Mouse (Mus musculus): Measurements from ENCODE around the gene Abcb5. TPM values are rescaled to one million over a fixed set of nuclear protein-coding genes. Genes with fewer than 3 reads are reported as not detected.
"Not testable (repeated sequence)": the region's sequence is repeated elsewhere in the genome, so short reads cannot be mapped to it uniquely, and the experiment has no call there.

Abcb5 gene
- not detected for total RNA-seq (2021)
- long read RNA-seq, result 0 reads

DNA sequence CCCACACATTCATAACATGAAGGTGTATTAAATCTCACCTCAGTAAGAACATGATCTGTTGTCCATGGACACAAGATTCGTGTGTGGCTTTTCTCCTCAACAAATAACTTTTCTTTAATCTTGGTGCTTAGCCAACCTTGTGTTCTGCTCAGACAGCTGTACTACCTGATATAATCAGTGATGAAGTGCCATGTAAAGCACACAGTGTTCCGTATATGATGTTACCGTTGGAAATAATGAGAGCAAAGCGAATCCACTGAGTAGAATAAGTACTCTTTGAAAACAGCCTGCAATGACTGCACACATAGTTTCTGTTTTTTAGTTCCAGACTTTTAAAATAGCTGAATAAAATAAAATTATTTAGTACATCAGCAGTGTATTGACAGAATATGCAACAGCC, at the start of gene Abcb5:
Abcb5 (minus strand) TSS at position 101 of the 400 bp plus-strand sequence.
- DNase-seq (ENCODE audit: low spot score in 2 of 2), result no peak

DNA sequence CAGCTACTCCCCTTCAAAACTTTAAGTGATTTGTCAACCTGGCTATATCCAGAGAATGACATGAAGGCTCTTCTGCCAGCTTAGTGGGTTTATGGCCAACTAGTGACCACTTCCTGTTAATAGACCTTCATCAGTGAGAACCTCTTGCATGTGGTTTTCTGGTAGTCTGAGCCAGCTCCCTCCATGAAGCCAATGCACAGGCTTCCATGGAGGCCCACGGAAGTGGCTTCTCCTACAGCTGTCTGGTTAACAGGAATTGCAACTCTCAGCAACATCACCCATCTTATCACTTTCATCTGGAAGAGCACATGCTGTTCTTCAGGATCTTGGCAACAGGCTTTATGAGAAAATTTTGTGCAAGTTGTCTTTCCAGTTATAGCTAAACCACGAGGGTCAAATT, 33.0 kb upstream of the Abcb5 start:
- no peak for DNase-seq (ENCODE audit: low spot score in 2 of 2)

DNA sequence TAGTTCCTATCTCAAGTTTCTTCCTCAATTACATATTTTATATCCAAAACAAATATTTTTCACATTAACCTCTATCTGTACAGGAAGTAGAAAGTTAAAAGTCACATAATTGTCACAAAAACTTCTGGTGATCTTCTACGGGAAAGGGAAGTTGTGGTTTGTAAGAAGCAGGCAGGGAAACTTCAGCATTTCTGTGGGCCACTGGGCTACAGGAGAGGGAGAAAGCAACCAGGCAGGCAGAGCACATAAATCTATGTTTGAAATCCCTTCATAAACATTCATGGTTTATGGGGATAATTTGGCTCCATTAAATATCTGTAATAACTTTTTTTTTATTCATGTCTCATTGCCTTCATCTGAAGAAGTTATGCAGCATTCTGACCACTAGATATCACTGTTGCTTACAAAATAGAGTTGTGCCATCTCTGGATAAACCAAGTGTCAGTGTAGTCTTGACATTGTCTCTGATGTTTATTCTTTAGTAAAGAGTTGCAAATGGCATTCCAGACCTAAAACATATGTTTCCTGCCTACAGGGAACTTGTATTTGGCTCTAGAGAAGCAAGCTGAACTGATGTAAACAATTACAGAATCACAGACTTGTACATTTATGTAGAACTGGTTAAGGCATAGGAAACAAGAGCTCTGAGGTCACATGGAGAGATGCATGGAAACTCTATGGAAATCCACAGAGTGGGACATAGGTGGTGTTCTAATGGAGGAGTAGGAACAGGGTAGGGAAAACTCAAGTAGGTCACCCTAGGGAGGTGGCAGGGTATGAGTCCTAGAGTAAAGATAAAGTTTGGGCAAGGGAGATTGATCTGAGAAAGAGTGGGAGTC, 28.3 kb upstream of the Abcb5 start:
- no peak for DNase-seq (ENCODE audit: low spot score in 2 of 2)

DNA sequence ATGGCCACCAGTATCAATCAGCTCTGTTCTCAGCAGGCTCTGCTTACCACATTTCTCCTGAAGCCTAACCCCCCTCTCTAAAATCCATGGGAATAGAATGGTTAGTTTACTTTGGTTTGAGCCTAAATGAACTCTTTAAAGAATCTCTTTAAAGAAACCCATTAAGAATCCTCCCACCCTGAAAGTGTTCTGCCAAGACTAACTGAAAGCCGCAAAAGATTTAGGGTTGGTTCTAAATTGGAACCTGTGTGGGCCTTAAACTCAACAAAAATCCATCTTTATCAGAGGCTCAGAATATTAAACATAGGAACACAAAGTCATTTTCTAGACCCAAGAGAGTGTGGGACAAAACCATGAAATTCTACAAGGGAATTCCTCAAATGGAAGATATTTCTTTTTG, 18.6 kb upstream of the Abcb5 start:
- no peak for DNase-seq (ENCODE audit: low spot score in 2 of 2)

DNA sequence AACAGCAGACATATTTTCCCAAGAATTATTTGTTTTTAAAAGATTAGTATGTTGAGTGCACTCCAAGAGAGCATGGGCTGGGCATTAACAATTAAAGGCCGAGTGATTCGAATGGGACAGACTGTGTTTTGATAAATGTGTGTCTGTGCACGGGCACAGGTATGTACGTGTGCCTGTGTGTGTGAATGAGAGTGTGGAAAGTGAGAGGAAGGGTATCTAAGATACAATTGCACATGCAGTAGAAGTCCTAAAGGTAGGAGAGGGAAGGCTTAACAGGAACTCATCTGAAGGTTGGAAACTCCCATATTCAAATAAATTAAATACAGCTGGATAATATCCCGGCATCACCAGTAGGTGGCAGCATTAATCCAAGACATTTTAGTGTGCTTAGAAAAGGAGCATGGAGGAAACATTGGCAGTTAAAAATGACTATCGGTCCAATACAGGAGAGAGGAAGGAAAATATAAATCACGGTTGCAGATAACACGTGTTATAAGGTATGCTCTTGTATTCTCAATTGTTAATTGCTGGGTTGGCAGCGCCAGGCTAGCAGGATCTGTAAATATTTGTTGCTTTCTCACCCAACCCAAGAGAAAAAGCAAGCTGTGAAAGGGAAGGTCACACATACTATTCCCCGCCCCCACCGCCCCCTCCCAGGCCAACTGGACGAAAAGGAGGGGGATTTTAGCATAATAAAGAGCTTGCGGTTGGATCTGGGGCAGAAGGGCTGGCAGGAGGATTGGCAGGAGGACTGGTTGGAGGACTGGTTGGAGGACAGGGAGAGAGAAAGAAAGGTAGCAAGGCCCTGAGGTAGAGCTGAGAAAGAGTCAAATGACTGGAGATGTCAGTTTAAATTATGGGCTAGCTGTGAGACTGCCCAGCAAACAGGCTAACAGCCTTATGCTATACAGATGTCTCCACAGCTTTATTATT, 35.6 kb downstream of the Abcb5 start:
- DNase-seq (ENCODE audit: low spot score in 2 of 2), result peak; percentile 68 to 75

DNA sequence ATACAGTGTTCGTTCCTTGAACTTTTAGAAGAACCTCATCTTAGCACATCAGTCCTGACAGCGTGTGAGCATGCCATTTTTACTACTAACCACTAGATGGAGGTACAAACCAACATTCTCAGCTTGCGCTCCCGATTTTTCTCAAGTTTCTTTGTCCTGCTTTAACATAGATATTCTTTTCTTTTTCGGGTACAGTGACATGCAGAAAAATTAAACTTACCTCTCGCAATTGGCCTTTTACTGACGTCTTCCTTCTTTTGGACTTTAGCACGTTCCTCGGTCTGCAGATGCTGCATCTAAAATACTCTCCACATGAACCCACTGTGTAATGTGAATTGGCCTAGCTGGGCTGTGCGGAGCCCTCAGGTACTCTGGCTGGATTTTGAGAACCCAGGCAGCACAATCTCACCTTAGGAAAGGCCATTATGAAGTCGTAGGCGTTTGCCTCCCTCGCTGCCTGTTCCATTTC, 39.4 kb downstream of the Abcb5 start:
- peak; percentile 10 to 35 for DNase-seq (ENCODE audit: low spot score in 2 of 2)

DNA sequence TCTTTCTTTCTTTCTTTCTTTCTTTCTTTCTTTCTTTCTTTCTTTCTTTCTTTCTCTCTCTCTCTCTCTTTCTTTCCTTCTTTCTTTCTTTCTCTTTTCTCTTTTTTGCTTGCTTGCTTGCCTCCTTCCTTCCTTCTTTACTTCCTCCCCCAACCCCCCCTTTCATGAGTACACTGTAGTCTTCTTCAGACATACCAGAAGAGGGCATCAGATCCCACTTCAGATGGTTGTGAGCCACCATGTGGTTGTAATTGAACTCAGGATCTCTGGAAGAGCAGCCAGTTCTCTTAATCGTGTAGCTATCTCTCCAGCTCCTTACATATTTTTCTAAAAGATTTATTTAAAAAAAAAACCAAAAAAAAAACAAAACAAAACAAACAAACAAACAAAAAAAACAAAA, 42.3 kb downstream of the Abcb5 start:
- not testable (repeated sequence) for DNase-seq (ENCODE audit: low spot score in 2 of 2)

DNA sequence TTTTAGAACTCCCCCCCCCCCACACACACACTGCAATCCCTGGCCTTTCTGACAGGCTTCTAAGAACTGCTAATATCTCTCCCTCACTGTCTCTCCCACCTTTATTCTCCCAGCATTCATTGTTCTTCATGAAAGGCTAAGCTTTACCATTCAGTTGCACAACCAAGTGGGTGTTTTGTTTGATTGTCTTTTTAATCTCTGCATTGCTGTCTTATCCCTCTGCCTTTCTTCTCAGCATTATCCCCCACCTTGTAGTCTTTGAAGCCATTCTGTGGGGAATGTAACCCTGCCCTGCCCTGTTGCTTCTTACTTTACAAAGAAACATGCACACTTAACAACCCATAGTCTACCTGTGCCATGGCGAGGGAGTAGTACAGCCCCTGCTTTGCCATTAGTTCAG, 48.5 kb downstream of the Abcb5 start:
- no peak for DNase-seq (ENCODE audit: low spot score in 2 of 2)

DNA sequence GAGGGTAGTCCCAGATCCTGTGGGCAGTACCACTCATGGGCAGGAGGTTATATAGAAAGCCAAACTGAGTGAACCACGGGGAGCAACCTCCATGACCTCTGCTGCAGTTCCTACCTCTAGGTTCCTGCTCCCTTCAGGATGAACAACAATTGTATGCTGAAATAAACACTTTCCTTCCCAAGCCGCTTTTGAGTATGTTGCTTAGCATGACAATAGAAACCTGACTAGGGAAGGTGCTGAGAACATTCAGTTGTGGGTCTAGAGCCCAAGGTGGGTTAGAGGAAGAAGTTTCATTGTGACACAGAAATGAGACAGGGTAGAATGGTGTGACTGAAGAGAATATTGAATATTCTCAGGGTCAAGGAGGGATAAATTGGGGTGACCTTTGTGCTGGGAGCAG, 55.9 kb downstream of the Abcb5 start:
- DNase-seq (ENCODE audit: low spot score in 2 of 2), result no peak

DNA sequence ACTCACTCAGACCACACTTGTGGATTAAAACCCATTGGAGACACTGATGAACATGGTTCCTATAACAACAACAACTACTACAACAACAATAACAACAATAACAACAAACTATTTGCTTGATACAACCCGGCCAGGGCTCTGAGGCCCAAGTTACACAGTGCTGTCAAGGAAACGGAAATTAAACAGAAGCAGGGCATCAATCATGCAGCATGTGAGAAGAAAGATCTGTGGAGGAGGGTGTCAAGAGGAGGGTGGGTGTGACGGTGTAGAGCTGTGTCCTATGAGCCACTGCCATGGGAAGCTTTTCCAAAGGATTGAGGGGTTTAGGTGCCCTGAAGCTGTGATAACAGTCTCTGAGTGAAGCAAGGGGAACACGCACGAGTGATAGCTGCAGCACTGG, 64.0 kb downstream of the Abcb5 start:
- no peak for DNase-seq (ENCODE audit: low spot score in 2 of 2)

DNA sequence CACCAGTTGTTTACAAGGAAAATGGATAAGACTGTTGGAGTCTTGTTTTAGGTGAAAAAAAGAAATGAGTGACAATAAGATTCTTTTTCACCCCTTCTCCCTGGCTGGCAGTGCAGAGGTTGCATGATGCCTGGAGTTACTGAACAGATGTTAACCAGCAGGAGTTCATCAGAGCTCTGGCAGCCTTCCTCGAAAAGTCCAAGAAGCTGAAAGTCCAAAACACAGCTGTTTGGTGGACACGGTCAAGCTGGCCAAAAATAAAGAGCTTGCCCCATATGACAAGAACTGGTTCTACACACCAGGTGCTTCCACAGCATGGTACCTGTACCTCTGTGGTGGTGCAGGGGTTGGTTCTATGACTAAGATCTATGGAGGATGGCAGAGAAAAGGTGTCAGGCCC, 78.3 kb downstream of the Abcb5 start:
- DNase-seq (ENCODE audit: low spot score in 2 of 2), result no peak

DNA sequence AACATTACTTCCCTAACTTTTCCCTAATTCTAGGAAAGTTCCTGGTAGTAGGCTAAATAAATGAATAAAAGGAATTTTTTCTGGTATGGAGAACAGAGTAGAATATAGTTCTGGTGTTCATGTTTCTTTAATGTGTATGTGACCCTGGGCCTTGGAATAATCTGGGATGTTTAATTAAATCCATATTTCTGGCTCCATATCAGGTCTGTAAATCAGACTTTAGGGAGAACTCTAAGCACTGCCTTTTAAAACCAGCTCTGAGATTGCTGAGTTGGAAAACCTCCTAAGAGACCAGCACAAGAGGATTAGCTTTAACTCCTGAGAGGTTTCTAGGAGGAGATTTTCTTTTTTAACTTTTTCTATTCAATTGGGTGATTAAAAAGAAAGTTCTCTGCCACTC, 83.4 kb downstream of the Abcb5 start:
- DNase-seq (ENCODE audit: low spot score in 2 of 2), result no peak

DNA sequence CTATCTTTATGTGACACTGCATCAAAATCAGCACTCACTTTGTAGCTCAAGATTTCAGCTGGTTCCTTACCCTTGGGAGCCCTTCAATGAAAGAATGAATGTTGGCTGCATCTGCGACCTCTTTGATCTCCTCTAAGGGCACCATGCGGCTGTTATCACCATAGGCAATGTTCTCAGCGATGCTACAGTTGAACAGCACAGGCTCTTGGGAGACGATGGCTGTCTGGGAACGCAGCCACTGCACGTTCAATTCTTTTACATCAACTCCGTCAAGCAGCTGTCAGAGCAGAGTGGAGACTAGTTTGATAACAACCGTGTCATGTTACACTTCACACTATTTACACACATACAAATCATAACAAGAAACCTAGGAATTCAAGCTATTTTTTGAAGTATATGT, 93.5 kb downstream of the Abcb5 start:
- DNase-seq (ENCODE audit: low spot score in 2 of 2), result no peak

DNA sequence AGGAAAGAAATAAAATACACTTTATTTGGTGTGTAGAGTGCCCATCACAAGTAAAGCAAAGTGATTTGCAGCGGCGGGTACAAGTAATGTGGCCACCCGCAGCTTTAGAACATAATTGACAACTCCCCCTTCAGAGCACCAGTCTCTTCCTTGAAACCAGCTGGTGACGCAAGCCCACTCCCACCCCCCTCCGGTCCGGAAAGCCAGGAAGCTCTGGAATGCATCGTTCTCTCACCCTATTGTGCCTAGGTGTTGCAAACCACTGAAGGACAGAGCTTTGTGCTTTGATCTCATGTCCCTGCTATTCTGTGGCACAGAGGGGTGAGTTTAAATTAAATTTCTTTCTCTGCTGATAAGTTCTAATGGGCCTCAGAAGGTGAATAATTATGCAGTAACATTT, 110.1 kb downstream of the Abcb5 start:
- DNase-seq (ENCODE audit: low spot score in 2 of 2), result no peak

DNA sequence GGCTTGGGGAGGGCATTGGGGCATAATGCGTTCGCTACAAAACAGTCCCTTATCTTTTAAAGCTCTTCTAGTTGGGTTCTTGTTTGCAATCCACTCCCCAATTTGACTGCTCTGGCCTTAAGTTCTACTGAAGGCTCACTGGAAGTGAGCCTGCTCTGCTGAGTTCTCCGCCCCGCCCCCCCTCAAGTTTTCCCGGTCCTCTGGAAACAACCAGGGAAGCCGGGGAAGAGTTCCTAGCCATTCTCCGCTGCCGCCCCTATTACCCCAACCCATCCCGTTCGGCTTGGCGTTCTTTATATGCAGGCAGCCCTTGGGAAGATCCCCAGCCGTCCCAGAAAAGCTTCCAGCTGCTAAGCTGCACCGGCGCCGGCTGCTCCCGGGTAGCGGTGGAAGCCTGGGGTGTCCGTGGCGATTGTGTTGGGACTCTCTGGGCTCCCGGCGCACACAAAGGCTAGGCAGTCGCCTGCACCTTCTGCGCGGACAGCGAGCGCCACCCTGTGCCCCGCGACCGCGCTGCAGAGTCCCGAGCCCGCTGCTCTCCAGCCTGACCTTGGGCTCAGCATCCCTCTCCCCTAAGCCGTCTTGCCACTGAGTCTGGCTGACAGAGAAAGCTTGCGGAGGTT, 111.3 kb downstream of the Abcb5 start:
- DNase-seq (ENCODE audit: low spot score in 2 of 2), result peak; percentile 72 to 84

DNA sequence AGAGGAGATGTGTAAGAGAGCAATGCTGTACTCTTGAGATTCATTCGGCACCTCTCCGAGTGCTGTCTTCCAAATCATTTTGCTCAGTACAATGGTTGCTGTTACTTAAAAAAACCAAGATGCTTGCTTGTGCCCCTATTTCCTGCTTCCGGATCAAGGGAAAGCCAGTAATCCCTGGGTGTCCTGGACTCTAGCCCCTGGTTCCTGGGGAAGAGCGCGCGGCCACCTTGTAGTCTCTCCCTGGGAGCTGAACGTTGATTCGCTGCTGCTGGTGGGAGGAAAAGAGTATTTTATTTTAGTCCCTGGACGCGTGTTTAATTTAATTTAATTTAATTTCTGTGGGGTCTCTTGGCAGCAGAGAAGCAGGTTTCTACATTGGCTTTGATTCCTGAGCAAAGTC, 111.8 kb downstream of the Abcb5 start:
- DNase-seq (ENCODE audit: low spot score in 2 of 2), result peak in 1 of 2 experiments; percentile 15

DNA sequence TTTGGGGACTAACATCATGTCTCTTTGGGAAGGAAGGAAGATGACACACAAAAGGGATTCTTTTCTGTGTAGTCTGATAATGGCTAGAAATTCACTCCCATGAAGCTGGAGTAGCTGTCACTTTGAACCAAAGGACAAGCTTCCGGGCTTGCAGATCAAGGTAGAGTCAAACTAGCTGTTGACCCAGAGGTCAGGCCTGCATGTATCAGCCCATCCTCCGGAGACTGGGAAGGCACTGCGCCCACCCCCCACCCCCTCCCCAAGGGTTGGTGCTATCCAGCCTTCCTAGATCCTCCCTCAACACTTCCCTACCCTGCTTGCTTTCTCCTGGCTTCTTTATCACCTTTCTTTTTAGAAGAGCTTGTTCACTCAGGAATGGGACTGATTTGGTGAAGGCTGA, 112.9 kb downstream of the Abcb5 start:
- DNase-seq (ENCODE audit: low spot score in 2 of 2), result no peak

DNA sequence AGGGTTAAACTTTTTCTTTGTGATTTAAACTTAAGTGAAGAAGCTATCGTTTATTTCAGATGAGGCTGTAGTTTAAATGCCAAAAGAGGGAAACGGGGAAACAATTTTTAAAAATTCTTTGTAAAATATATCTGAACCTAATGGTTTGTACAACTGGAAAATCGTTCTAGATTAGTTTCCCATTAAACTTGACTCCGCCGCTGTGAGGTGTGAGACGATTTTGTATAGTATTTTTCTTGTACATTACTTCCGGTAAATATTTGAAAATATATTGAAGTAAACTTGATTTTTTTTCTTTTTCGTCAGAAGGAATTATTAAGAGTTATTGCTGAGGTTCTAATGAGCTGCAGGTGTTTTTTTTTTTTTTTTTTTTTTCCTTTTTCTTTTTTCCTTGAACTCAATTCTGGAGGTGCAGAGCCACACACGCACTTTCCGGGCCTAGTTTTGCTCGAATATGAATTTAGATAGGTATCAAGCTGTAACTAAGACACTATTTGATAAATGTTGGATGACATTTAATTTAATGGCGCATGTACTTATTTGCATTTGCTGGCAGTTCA, 115.3 kb downstream of the Abcb5 start:
- no peak for DNase-seq (ENCODE audit: low spot score in 2 of 2)

DNA sequence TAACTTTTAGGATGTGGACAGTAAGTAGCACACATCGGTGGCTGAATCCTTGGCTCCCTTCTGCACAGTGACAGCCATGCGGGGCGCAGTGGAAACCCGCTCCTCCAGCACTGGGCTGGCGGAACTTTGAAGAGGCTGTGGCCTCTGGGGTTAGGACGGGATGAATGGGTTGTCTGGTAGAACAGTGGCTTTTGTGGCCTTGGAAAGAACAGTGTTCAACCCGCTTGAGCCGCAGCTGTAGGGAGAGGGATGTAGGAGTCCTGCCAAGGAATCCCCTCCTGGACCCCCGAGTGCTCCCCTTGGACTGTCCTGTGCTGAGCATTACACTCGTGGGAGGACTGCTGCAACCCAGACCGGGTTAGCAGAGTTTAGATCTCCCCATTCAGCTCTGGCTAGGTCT, 116.2 kb downstream of the Abcb5 start:
- DNase-seq (ENCODE audit: low spot score in 2 of 2), result peak in 1 of 2 experiments; percentile 24

DNA sequence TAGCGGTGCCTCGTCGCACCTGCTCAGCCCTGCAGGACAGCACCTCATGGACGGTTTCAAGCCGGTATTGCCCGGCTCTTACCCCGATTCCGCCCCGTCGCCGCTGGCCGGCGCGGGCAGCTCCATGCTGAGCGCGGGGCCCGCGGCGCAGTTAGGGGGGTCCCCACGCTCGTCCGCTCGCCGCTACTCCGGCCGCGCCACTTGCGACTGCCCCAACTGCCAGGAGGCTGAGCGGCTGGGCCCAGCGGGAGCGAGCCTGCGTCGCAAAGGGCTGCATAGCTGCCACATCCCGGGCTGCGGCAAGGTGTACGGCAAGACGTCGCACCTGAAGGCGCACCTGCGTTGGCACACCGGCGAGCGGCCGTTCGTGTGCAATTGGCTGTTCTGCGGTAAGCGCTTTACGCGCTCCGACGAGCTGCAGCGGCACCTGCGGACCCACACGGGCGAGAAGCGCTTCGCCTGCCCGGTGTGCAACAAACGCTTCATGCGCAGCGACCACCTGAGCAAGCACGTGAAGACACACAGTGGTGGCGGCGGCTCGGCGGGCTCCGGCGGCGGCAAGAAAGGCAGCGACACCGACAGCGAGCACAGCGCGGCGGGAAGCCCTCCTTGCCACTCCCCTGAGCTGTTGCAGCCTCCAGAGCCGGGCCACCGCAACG, 116.9 kb downstream of the Abcb5 start:
- DNase-seq (ENCODE audit: low spot score in 2 of 2), result peak in 1 of 2 experiments; percentile 38

Data from layer of hippocampus, postnatal 10 days (tissue).